Mouse (Mus musculus): Measurements from ENCODE around the gene Nup155. TPM values are rescaled to one million over a fixed set of nuclear protein-coding genes. Genes with fewer than 3 reads are reported as not detected.

Gene Nup155
- polyA plus RNA-seq, 1 experiment = 13.0 TPM

GRCm38 (mm10) chr15:8189563-8189962 is 80.5 kb downstream of the Nup155 start:
- DNase-seq (ENCODE audit: extremely low spot score in 1 of 2, low spot score in 1 of 2) = no peak

GRCm38 (mm10) chr15:8190435-8190834 is 81.4 kb downstream of the Nup155 start:
- no peak for DNase-seq (ENCODE audit: extremely low spot score in 1 of 2, low spot score in 1 of 2)

DNA sequence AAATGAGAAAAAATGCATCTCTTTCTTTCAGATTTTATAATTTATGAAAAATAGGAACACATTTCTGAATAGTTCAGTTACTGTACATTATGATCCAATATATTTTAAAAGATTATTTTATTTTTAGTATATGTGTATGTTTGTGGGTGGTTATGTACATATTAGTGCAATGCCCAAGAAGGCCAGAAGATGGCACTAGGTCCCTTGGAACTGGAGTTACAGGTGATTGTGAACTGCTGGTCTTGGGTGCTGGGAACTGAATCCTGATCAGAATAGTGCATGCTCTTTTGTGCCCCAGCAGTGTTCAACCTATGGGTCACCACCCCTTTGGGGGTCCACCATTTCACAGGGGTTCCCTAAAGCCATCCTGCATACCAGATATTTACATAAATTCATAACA is 91.2 kb downstream of the Nup155 start:
- DNase-seq (ENCODE audit: extremely low spot score in 1 of 2, low spot score in 1 of 2) = no peak

- DNase-seq (ENCODE audit: extremely low spot score in 1 of 2, low spot score in 1 of 2) = no peak
These were observed 99.3 kb downstream of the Nup155 start for GRCm38 (mm10) chr15:8208362-8208761.

Other genes starting within 250 kb of the Nup155 start
- gene Wdr70, start 10.1 kb upstream of the Nup155 start, polyA plus RNA-seq (2012; rRNA removed) = 30.2 and 30.3 TPM in 2 replicates
- 22.7 and 26.9 TPM in 2 replicates for gene Cplane1, start 59.8 kb downstream of the Nup155 start, polyA plus RNA-seq (2012; rRNA removed)